13 mouse cellular contexts compared by ENCODE assay signal in genomic region chr5:25005532-25006129, GRCm38 (mm10).
DNase-seq lines count a peak whose midpoint lies in the region; ATAC-seq and TF ChIP-seq lines count a peak whose summit lies in the region.
"Had no signal": no experiment of that assay in that cellular context is flagged by ENCODE, and none has a peak within 500 bp of the region (broad histone marks: within the 10 kb centered on the region; RNA-seq: fewer than 3 reads in every experiment).

No protein-coding gene starts in this region.

- peaks cover 52% of the 10 kb centered on the region for H3K4me1 ChIP-seq in hindbrain, embryonic 10.5 days (replicated peaks)
- H3K4me1 ChIP-seq in hindbrain, embryonic 13.5 days (replicated peaks) = peaks cover 9% of the 10 kb centered on the region
- peaks cover 88% of the 10 kb centered on the region for H3K4me1 ChIP-seq in E14TG2a.4 (replicated peaks; ENCODE audit: low read depth, low read length)
- H3K4me1 ChIP-seq in heart, embryonic 13.5 days = peaks cover 80% of the 10 kb centered on the region
- H3K4me1 ChIP-seq in lung, postnatal 0 days (ENCODE audit: insufficient read depth, low read depth, low read length) = peaks cover 6% of the 10 kb centered on the region; the same call in 1 of the 2 replicates
- H3K4me1 ChIP-seq in midbrain, embryonic 14.5 days (ENCODE audit: control insufficient read depth, insufficient read depth, low read length) = 0 out of 2 replicates have a peak, but pooled peaks cover 2% of the 10 kb centered on the region

- no peaks in the 10 kb centered on the region for H3K36me3 ChIP-seq in hindbrain, embryonic 10.5 days
- H3K36me3 ChIP-seq in hindbrain, embryonic 13.5 days = no peaks in the 10 kb centered on the region
- H3K36me3 ChIP-seq in E14TG2a.4 (ENCODE audit: insufficient read depth, low read length) = no peaks in the 10 kb centered on the region
- H3K36me3 ChIP-seq in heart, embryonic 13.5 days = no peaks in the 10 kb centered on the region
- no peaks in the 10 kb centered on the region for H3K36me3 ChIP-seq in lung, postnatal 0 days (ENCODE audit: insufficient read depth, low read length)
- no peaks in the 10 kb centered on the region for H3K36me3 ChIP-seq in midbrain, embryonic 14.5 days (ENCODE audit: control insufficient read depth, insufficient read depth, low read length)
- H3K36me3 ChIP-seq: hindbrain, embryonic 12.5 days had no signal

- no peak for TF ChIP-seq CTCF in E14TG2a.4 (conservative IDR thresholded peaks at IDR 0.05; ENCODE audit: low read length)
- TF ChIP-seq CTCF in lung, postnatal 0 days (IDR thresholded peaks at IDR 0.05) = no peak

- WGBS in hindbrain, embryonic 10.5 days = 23% methylated on average over 6 of the region's 6 CpGs
- 25% methylated on average over 6 of the region's 6 CpGs for WGBS in hindbrain, embryonic 13.5 days
- WGBS in heart, embryonic 13.5 days = 12% methylated on average over 6 of the region's 6 CpGs
- WGBS in lung, postnatal 0 days = 18% methylated on average over 6 of the region's 6 CpGs
- WGBS in midbrain, embryonic 14.5 days = 37% methylated on average over 6 of the region's 6 CpGs

- DNase-seq in hindbrain, embryonic 10.5 days (ENCODE audit: low spot score) = no peak
- no peak for DNase-seq in lung, postnatal 0 days (ENCODE audit: low spot score)
- DNase-seq in midbrain, embryonic 14.5 days = no peak
- DNase-seq in layer of hippocampus, postnatal 14 days (ENCODE audit: low spot score in 2 of 2) = no peak
- DNase-seq: cerebellum, postnatal 14 days; thymus, postnatal 14 days had no signal

- H3K27me3 ChIP-seq in hindbrain, embryonic 10.5 days (ENCODE audit: insufficient read depth, poor library complexity, severe bottlenecking) = peaks cover 31% of the 10 kb centered on the region
- peaks cover 10% of the 10 kb centered on the region; the same call in 1 of the 2 replicates for H3K27me3 ChIP-seq in hindbrain, embryonic 13.5 days
- H3K27me3 ChIP-seq in E14TG2a.4 (ENCODE audit: insufficient read depth, low read length) = 0 out of 2 replicates have a peak, but pooled peaks cover 2% of the 10 kb centered on the region
- H3K27me3 ChIP-seq in heart, embryonic 13.5 days (replicated peaks) = peaks cover 8% of the 10 kb centered on the region
- no peaks in the 10 kb centered on the region for H3K27me3 ChIP-seq in lung, postnatal 0 days (replicated peaks; ENCODE audit: insufficient read depth, low read length)
- H3K27me3 ChIP-seq in midbrain, embryonic 14.5 days (ENCODE audit: control insufficient read depth, insufficient read depth, low read length) = no peaks in the 10 kb centered on the region

- H3K27ac ChIP-seq in hindbrain, embryonic 10.5 days = peak overlapping the region; percentile 59; the same call in 1 of the 2 replicates
- no peak overlapping the region for H3K27ac ChIP-seq in hindbrain, embryonic 13.5 days
- peak overlapping the region; percentile 85 for H3K27ac ChIP-seq in heart, embryonic 13.5 days (replicated peaks)
- H3K27ac ChIP-seq in lung, postnatal 0 days (ENCODE audit: low read length) = no peak overlapping the region
- H3K27ac ChIP-seq in midbrain, embryonic 14.5 days (replicated peaks; ENCODE audit: low read depth, low read length) = no peak overlapping the region
- H3K27ac ChIP-seq: hindbrain, embryonic 12.5 days; liver, embryonic 14.5 days had no signal

- H3K4me2 ChIP-seq in hindbrain, embryonic 13.5 days = no peak overlapping the region
- H3K4me2 ChIP-seq in heart, embryonic 13.5 days = peak overlapping the region; percentile 22
- H3K4me2 ChIP-seq in lung, postnatal 0 days (replicated peaks; ENCODE audit: low read depth, low read length) = no peak overlapping the region
- H3K4me2 ChIP-seq in midbrain, embryonic 14.5 days (ENCODE audit: low read length) = no peak overlapping the region
- H3K4me2 ChIP-seq: hindbrain, embryonic 12.5 days had no signal

- TF ChIP-seq EP300 in lung, postnatal 0 days (IDR thresholded peaks at IDR 0.05) = no peak

- H3K4me3 ChIP-seq in hindbrain, embryonic 10.5 days = no peak overlapping the region
- no peak overlapping the region for H3K4me3 ChIP-seq in hindbrain, embryonic 13.5 days
- H3K4me3 ChIP-seq in E14TG2a.4 (replicated peaks; ENCODE audit: low read length) = 0 out of 2 replicates have a peak overlapping the region, but pooled peaks have one; percentile 21
- H3K4me3 ChIP-seq in heart, embryonic 13.5 days = no peak overlapping the region
- H3K4me3 ChIP-seq in lung, postnatal 0 days (ENCODE audit: low read depth, low read length) = no peak overlapping the region
- no peak overlapping the region for H3K4me3 ChIP-seq in midbrain, embryonic 14.5 days (replicated peaks; ENCODE audit: low read depth, low read length)
- H3K4me3 ChIP-seq: hindbrain, embryonic 12.5 days; myocyte had no signal

- no peaks in the 10 kb centered on the region for H3K9me3 ChIP-seq in hindbrain, embryonic 10.5 days
- no peaks in the 10 kb centered on the region for H3K9me3 ChIP-seq in hindbrain, embryonic 13.5 days
- H3K9me3 ChIP-seq in E14TG2a.4 (ENCODE audit: low read length) = no peaks in the 10 kb centered on the region
- H3K9me3 ChIP-seq in heart, embryonic 13.5 days = no peaks in the 10 kb centered on the region
- H3K9me3 ChIP-seq in lung, postnatal 0 days (ENCODE audit: low read length) = no peaks in the 10 kb centered on the region
- no peaks in the 10 kb centered on the region for H3K9me3 ChIP-seq in midbrain, embryonic 14.5 days (ENCODE audit: control insufficient read depth, low read length)
- H3K9me3 ChIP-seq: hindbrain, embryonic 12.5 days had no signal

- ATAC-seq in hindbrain, embryonic 13.5 days (ENCODE audit: low FRiP score) = no peak
- ATAC-seq in heart, embryonic 13.5 days (ENCODE audit: extremely low read depth, insufficient number of reproducible peaks, low FRiP score, low TSS enrichment) = peak; percentile 40; the same call in 1 of the 2 replicates
- peak; percentile 21; the same call in 1 of the 2 replicates for ATAC-seq in lung, postnatal 0 days
- no peak for ATAC-seq in CD4-positive, CD25-positive, alpha-beta regulatory T cell, adult 4 months
- no peak for ATAC-seq in midbrain, embryonic 14.5 days (ENCODE audit: low FRiP score, low TSS enrichment)

- no peak overlapping the region for H3K9ac ChIP-seq in hindbrain, embryonic 13.5 days
- H3K9ac ChIP-seq in heart, embryonic 13.5 days = peak overlapping the region; percentile 47
- H3K9ac ChIP-seq in lung, postnatal 0 days (replicated peaks; ENCODE audit: low read depth) = no peak overlapping the region
- H3K9ac ChIP-seq in midbrain, embryonic 14.5 days (replicated peaks; ENCODE audit: low read length) = no peak overlapping the region
- H3K9ac ChIP-seq: hindbrain, embryonic 12.5 days; liver, embryonic 14.5 days had no signal

Comparison
In these comparisons a context has a peak if more than half of its experiments do, and no peak if none do; other contexts are left out.
1. H3K27ac ChIP-seq: peak in hindbrain, embryonic 10.5 days (single experiment) and heart, embryonic 13.5 days (single experiment); none in hindbrain, embryonic 13.5 days (single experiment), lung, postnatal 0 days (single experiment) and midbrain, embryonic 14.5 days (single experiment).
2. ATAC-seq: peak in heart, embryonic 13.5 days (single experiment) and lung, postnatal 0 days (single experiment); none in hindbrain, embryonic 13.5 days (single experiment), CD4-positive, CD25-positive, alpha-beta regulatory T cell, adult 4 months (single experiment) and midbrain, embryonic 14.5 days (single experiment).